Mouse (Mus musculus) intestine, postnatal 0 days (tissue): Measurements from ENCODE around the gene Zfyve27. TPM values are rescaled to one million over a fixed set of nuclear protein-coding genes. Genes with fewer than 3 reads are reported as not detected.

Experiments
- ATAC-seq: fragments of 200-750 bp; cut with Nextera tagmentation; 2 replicates; pipeline ENCODE4 v1.8.0; 2017; ENCODE audit warnings: mild to moderate bottlenecking, moderate TSS enrichment, moderate library complexity
- H3K27ac ChIP-seq: fragments of 300-500 bp; sonication (generic); 2 replicates; pipeline ENCODE4 v1.5.1; 2014; ENCODE audit warnings: mild to moderate bottlenecking, low read depth, low read length, moderate library complexity
- H3K27me3 ChIP-seq: fragments of 300-500 bp; sonication (generic); replicated peaks from 2 replicates; pipeline ENCODE4 v1.6.1; 2014; ENCODE audit warnings: low read length, mixed read lengths; ENCODE audit not compliant: control insufficient read depth, insufficient read depth
- H3K36me3 ChIP-seq: fragments of 300-500 bp; sonication (generic); 2 replicates; pipeline ENCODE4 v1.6.1; 2014; ENCODE audit warnings: mild to moderate bottlenecking, moderate library complexity; ENCODE audit not compliant: control insufficient read depth, insufficient read depth
- H3K4me1 ChIP-seq: fragments of 300-500 bp; sonication (generic); replicated peaks from 2 replicates; pipeline ENCODE4 v1.6.1; 2014; ENCODE audit warnings: antibody characterized with exemption, low read length, mixed read lengths; ENCODE audit not compliant: control insufficient read depth, insufficient read depth
- H3K4me2 ChIP-seq: fragments of 300-500 bp; sonication (generic); replicated peaks from 2 replicates; pipeline ENCODE4 v1.6.1; 2014; ENCODE audit warnings: low read depth, mild to moderate bottlenecking, moderate library complexity
- H3K4me3 ChIP-seq: fragments of 300-500 bp; sonication (generic); 2 replicates; pipeline ENCODE4 v1.5.1; 2014; ENCODE audit warnings: low read depth, low read length
- H3K9ac ChIP-seq: fragments of 300-500 bp; sonication (generic); 2 replicates; pipeline ENCODE4 v1.6.1; 2014; ENCODE audit warnings: mild to moderate bottlenecking, low read depth, low read length
- H3K9me3 ChIP-seq: fragments of 300-500 bp; sonication (generic); 2 replicates; pipeline ENCODE4 v1.6.1; 2016; ENCODE audit warnings: mixed run types; ENCODE audit not compliant: control insufficient read depth
- CTCF ChIP-seq: sonication (generic); IDR thresholded peaks from 2 replicates; pipeline ENCODE4 v1.5.1; 2016; ENCODE audit warnings: low read depth, mild to moderate bottlenecking, control low read depth, antibody characterized with exemption, moderate library complexity
- WGBS: fragments of 180-500 bp; shearing (Covaris S2); extraction: QIAGEN DNeasy Blood & Tissue Kit; methylation state at CpG from one replicate; pipeline ENCODE4 v1.1.7; 2014; 5-methylcytosine and 5-hydroxymethylcytosine counted together
- polyA plus RNA-seq: library from polyadenylated mRNA; unstranded; fragments of >200 nt; fragmentation: Nextera tagmentation; extraction: Ambion mirVana; gene quantifications from 2 replicates; pipeline ENCODE4 v1.2.1, GENCODE M21; 2015

Gene Zfyve27
- polyA plus RNA-seq, 1 experiment from 2014 or later, result 13.3 TPM

DNA sequence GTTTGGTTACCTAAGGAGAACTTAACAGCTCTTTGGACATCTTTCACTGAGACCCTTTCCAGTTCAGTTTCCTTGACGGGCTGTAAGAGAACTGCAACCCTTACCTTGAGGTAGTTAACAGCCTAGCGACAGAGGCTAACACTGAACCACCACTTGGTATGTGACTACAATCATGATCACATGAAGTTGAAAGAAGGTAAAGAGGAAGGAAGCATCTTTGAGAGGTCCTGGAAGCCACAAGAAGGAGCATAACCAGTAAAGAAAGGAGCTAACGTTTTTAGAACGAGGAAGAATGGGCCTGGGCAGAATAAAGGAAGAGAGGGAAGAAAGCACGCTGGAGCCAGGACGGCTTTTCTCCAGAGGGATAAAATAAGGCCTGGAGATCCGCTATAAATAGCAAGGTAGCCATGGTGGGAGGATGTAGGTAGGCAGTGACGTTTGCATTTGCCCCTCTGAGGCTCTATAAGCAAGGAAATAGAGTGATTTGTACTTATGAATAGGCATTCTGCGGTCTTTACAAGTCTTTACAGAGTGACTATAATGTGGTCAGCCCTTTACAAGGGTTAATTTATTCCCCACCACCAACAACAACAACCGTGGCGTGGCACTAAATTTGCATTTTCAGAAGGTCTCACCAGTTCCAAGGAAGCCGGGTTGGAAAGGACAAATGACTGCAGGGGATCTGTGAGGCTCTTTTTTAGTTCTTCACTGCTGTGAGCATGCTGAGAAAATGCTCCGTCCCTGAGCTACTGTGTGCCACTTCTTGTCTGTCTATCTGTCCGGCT lies 34.0 kb upstream of the Zfyve27 start:
- H3K4me2 ChIP-seq, result peak overlapping the region; percentile 90
- peaks cover 5% of the 10 kb centered on the region for H3K36me3 ChIP-seq
- H3K27me3 ChIP-seq, result no peaks in the 10 kb centered on the region
- peak overlapping the region; percentile 58 for H3K4me3 ChIP-seq
- 48% methylated on average over 14 of the region's 14 CpGs for WGBS
- peak; percentile 13 for ATAC-seq
- peak overlapping the region; percentile 74 for H3K27ac ChIP-seq
- H3K9me3 ChIP-seq, result no peaks in the 10 kb centered on the region
- no peak for TF ChIP-seq CTCF
- 0 out of 2 replicates have a peak, but pooled peaks cover 3% of the 10 kb centered on the region for H3K4me1 ChIP-seq
- no peak overlapping the region for H3K9ac ChIP-seq

DNA sequence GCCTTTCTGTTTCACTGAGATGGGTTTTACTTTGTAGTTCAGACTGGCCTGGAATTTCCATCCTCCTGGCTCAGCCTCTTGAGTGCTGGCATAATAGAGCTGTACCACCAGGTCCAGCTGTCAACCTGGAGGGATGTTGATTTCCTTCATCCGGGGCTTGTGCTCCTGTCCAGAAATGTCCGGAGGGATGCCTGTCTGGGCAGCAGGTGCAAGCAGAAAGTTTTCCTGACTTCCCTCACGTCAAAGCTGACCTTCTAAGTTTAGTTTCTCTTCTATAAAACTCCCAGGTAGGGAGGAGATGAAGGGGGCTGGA lies 33.5 kb upstream of the Zfyve27 start:
- 76% methylated on average over 3 of the region's 3 CpGs for WGBS
- Histone ChIP-seq H3K27me3 (no peaks in the 10 kb centered on the region), H3K36me3 (no peaks in the 10 kb centered on the region; the same call in 1 of the 2 replicates), H3K9me3 (no peaks in the 10 kb centered on the region), H3K4me1 (0 out of 2 replicates have a peak, but pooled peaks cover 3% of the 10 kb centered on the region), H3K4me2 (no peak overlapping the region), H3K9ac (no peak overlapping the region), H3K27ac (no peak overlapping the region), H3K4me3 (no peak overlapping the region)
- no peak for TF ChIP-seq CTCF
- no peak for ATAC-seq

DNA sequence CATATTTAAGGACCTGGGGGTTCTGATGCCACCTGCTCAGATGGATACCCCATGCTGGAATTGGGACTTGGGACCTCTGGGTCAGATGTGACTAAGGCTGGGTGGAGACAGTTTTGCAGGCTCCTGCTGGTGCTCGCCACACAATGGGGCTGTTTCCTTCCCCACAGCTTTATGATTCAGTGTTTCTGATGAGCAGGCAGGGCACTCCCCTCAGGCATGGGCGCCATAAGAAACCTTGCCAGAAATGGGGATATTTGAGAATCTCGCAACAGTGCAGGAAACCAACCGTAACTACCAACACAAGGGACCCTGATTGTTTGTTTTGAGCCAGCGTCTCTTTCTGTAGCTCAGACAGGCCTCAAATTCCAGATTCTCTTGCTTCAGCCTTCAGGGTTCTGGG lies 32.6 kb upstream of the Zfyve27 start:
- no peak overlapping the region for H3K4me3 ChIP-seq
- 0 out of 2 replicates have a peak, but pooled peaks cover 3% of the 10 kb centered on the region for H3K4me1 ChIP-seq
- TF ChIP-seq CTCF, result no peak
- no peak overlapping the region for H3K4me2 ChIP-seq
- 58% methylated on average over 5 of the region's 5 CpGs for WGBS
- ATAC-seq, result no peak
- H3K9ac ChIP-seq, result no peak overlapping the region
- H3K27me3 ChIP-seq, result no peaks in the 10 kb centered on the region
- no peaks in the 10 kb centered on the region for H3K9me3 ChIP-seq
- H3K27ac ChIP-seq, result no peak overlapping the region
- H3K36me3 ChIP-seq, result no peaks in the 10 kb centered on the region

DNA sequence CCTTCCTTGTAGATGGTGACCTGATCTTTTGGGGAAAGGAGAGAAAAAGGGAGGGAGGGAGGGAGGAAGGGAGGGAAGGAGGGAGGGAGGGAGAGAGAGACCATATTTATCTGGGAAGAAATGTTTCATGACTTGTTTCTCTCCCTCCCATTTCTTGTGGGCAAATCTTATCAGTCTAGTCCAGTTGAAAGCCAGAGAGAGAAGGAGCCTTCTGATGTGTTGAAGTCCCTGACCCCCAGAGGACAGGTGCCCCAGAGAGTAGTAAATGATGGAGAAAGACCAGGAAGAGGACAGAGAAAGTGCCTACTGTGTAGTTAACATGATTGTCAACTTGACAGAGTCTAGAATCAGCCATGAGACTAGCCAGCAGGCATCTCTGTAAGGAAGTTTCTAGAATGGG lies 28.7 kb upstream of the Zfyve27 start:
- H3K27ac ChIP-seq, result no peak overlapping the region
- no peak overlapping the region for H3K4me2 ChIP-seq
- no peaks in the 10 kb centered on the region for H3K27me3 ChIP-seq
- H3K9ac ChIP-seq, result no peak overlapping the region
- no peak for TF ChIP-seq CTCF
- no peaks in the 10 kb centered on the region for H3K36me3 ChIP-seq
- no peak overlapping the region for H3K4me3 ChIP-seq
- H3K9me3 ChIP-seq, result no peaks in the 10 kb centered on the region
- no peaks in the 10 kb centered on the region for H3K4me1 ChIP-seq
- ATAC-seq, result no peak

DNA sequence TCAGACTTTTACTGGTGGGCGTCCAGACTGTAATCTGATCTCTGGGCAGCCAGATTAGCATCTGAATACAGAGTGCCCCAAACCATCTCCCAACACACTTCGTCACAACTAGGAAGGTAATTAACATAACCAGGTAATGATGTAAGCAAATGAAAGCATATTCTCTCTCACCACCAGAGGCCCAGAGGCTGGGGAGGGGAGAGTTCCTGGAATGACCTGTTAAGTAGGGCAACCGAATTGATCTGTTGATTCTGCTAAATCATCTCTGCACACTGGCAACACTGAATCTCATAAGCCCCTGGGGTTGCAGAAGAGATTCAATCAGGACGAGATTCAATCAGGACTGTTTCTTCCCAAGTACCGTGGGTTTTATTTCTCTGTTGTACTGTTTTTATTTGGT lies 27.6 kb upstream of the Zfyve27 start:
- Histone ChIP-seq H3K36me3 (no peaks in the 10 kb centered on the region), H3K4me2 (no peak overlapping the region), H3K27me3 (no peaks in the 10 kb centered on the region), H3K4me1 (no peaks in the 10 kb centered on the region), H3K9me3 (no peaks in the 10 kb centered on the region), H3K9ac (no peak overlapping the region), H3K27ac (no peak overlapping the region), H3K4me3 (no peak overlapping the region)
- ATAC-seq, result no peak
- WGBS, result 39% methylated on average over 5 of the region's 5 CpGs
- no peak for TF ChIP-seq CTCF

DNA sequence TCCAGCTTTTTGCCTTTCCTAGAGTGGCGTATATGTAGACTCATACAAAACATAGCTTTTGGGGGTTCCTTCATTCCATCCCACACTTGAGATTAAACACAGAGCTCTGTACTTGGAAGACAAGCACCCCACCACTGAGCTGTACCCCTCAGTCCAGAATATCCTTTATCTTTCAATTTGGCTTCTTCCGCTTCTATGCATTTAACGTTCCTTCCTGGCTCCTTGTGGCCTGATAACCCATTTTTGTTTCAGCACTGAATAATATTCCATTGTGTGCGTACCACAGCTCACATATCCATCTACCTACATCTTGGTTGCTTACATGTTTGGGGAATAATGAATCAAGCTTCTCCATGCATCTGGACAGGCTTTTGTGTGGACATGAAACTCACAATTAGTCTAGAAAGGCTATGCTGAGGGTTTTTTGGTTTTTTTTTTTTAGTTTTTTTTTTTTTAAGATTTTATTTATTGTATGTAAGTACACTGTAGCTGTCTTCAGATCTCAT lies 26.5 kb upstream of the Zfyve27 start:
- Histone ChIP-seq H3K4me3 (no peak overlapping the region), H3K9ac (no peak overlapping the region), H3K9me3 (no peaks in the 10 kb centered on the region), H3K27me3 (no peaks in the 10 kb centered on the region), H3K27ac (no peak overlapping the region), H3K36me3 (no peaks in the 10 kb centered on the region), H3K4me1 (no peaks in the 10 kb centered on the region), H3K4me2 (no peak overlapping the region)
- TF ChIP-seq CTCF, result no peak
- no peak for ATAC-seq
- WGBS, result 92% methylated on average over 4 of the region's 4 CpGs
